Mouse (Mus musculus): ENCODE data around the gene Kin.

The Kin gene

GRCm38 (mm10) chr2:10080310-10081010, at the start of gene Kin, which contains the start of gene Atp5c1:
TSS of gene Kin (plus strand) at chr2:10080593.
TSS of gene Atp5c1 (minus strand) at chr2:10080510.
- peak; percentile 98 for DNase-seq (ENCODE audit: low read depth, low spot score)

DNA sequence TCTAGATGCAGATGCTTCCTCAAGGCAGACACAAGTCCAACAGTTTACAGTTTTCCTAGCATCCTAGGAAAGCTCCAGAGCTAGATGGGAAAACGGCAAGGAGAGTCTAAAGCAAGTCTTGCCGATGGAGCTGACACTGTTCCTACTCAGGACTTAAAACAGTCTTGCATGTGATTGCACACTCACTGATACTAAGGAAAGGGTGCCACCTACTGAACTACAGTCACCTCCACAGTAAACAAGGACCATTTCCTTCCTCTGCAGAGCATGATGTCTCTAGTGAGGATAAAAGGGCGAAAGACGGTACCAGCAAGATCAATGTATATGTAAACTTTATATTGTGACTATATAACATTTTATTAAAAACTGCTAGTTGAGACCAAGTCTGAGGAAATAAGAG, 46.7 kb upstream of the Kin start:
- no peak for DNase-seq (ENCODE audit: low read depth, low spot score)

GRCm38 (mm10) chr2:10034976-10035375, 45.4 kb upstream of the Kin start:
- DNase-seq (ENCODE audit: low read depth, low spot score), result peak; percentile 27

GRCm38 (mm10) chr2:10047758-10048436, 32.5 kb upstream of the Kin start:
- DNase-seq (ENCODE audit: low read depth, low spot score), result peak; percentile 56

DNA sequence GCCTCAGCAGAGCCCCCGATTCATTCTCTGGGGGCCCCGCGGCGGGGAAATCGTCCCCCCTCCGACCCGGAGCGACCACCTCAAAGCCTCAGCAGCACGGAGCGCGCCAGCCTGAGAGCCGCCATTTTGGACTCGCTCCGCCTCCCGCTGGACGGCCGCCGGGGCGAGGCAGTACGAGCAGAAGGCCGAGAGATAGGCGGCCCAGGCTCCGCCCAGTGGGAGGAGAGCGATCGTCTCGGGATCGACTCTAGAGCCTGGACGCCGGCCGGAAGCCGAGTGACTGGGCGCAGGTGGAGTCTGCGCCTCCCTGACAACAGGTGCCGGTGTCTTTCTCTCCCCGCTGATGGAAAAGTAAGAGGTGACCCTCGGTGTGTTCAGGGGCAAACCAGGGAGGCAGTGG, 31.9 kb upstream of the Kin start, which contains the start of gene Taf3:
Gene Taf3, minus strand, starts transcription at position 136 of the 400 bp plus-strand sequence.
- peak; percentile 97 for DNase-seq (ENCODE audit: low read depth, low spot score)

DNA sequence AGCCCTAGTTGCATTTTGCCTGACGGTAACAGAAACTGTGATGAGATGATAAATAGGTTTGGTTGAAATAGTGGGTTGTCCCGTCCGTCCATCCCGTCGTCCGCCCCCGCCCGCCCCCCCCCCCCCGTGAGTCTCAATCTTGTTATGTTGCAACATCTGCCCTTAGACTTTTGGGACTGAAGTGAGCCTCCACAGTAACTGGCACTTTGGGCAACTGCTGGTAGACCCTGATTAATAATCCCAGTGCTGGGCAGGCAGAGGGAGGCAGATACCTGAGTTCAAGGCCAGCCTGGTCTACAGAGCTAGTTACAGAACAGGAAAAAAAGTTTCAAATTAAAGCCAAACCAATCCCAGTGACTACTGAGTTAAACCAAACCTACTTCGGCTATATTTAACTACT, 30.9 kb upstream of the Kin start:
- DNase-seq (ENCODE audit: low read depth, low spot score), result no peak

- peak; percentile 90 for DNase-seq (ENCODE audit: low read depth, low spot score)
Measured at GRCm38 (mm10) chr2:10050878-10051277, 29.5 kb upstream of the Kin start.

- no peak for DNase-seq (ENCODE audit: low read depth, low spot score)
Measured at GRCm38 (mm10) chr2:10051996-10052395, 28.4 kb upstream of the Kin start.

DNA sequence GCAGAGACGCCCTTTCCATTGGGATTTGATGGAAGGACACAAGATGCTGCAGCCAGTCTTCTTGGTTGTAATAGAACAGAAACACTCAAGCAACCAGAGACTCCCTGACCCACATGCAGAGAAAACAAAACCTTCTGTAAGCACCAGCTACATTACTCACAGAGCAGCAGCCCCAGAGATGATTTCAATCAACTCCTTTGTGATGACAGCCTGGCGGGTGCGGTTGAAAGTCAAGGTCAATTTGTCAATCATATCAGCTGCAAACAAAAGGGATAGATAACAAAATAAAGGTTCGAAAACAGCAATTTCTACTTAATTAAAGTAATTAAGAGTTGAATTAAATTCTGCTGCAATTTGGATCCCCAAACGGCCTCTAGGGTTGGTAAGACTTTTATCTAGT, 21.6 kb upstream of the Kin start:
- no peak for DNase-seq (ENCODE audit: low read depth, low spot score)

DNA sequence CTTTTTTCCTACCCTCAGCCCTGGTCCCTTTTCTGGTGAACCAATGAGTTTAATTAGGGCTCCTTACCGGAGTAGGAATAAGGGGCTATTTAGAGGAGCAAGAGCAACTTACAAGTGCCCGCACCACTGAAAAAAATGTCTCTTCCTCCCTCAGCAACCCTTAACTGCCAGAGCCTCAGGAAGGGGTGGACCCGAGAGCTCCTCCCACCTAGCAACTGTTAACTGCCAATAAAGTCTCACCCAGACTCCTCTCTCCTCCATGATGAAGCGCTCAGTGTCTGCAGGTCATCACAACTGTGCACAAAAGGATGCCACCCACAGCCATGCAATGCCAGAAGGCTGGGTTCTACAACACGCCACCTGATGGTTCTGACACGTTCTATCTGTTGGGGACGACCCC, 8.6 kb upstream of the Kin start:
- no peak for DNase-seq (ENCODE audit: low read depth, low spot score)

DNA sequence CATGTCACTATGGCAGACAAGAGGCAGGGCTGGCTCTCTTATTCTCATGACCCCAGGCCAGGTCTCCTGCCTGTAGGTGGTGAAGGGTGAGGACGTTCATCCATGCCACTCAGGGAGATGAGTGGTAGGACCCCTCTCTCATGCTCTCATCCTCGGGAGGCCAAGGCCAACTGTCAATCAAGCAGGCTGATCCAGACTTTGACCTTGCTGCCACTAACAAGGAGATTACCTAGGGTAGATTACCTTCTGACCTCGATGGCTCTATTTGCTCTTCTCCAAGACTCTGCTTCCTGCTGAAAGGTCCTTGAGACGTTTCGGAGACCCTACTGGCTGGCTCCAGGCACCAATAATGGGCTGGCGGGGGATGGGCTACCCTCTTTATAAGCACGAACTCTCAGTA, 5.9 kb upstream of the Kin start:
- DNase-seq (ENCODE audit: low read depth, low spot score), result no peak

- peak; percentile 55 for DNase-seq (ENCODE audit: low read depth, low spot score)
Measured at GRCm38 (mm10) chr2:10076675-10077074, 3.7 kb upstream of the Kin start.

GRCm38 (mm10) chr2:10079745-10080309, 566 bp upstream of the Kin start:
- DNase-seq (ENCODE audit: low read depth, low spot score), result no peak

DNA sequence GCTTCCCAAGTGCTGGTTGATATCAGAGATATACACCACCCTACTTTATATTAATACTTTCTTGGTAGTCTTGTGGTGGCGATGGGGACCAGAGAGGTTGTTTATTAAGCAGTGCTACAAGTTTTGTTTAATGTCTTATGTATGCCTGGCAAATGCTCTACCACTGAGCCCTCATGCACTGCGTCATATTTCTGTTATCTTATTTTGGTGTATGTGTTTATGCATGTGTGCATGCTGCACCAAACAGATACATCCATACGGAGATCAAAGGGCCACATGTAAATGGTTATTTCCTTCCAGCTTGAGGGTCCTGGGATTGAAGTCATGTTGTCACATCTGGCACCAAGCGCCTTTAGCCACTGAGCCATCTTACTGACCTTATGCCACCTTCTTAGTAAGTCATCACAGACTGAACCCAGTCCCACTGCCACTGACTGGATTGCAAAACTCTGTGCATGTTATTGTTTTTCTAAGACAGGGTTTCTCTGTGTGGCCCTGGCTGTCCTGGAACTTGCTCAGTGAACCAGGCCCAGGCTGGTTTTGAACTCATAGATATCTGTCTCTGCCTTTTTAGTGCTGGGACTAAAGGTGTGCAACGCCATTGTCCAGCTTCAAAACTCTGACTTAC, 1.2 kb downstream of the Kin start:
- no peak for DNase-seq (ENCODE audit: low read depth, low spot score)

DNA sequence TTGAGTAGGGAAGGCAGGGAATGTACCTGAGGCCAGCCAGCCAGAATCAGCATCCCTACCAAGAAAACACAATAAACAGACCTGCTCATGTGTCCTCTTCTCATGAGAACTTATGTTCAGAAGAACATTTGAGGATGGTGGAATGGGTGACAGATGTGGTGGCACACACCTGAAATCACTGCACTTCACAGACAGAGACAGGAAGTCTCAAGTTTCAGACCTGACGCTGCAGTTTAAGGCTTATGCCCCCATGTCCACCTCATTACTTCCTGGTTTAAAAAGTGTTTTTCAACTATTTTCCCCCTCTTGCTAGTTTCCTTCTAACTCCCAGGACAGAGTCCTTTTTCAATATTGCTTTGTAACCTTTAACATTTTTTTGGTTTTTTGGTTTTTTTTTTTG, 2.3 kb downstream of the Kin start:
- no peak for DNase-seq (ENCODE audit: low read depth, low spot score)

- peak; percentile 28 for DNase-seq (ENCODE audit: low read depth, low spot score)
Measured at GRCm38 (mm10) chr2:10087256-10087850, 7.0 kb downstream of the Kin start.

GRCm38 (mm10) chr2:10094327-10095100, 14.1 kb downstream of the Kin start:
- DNase-seq (ENCODE audit: low read depth, low spot score), result no peak

DNA sequence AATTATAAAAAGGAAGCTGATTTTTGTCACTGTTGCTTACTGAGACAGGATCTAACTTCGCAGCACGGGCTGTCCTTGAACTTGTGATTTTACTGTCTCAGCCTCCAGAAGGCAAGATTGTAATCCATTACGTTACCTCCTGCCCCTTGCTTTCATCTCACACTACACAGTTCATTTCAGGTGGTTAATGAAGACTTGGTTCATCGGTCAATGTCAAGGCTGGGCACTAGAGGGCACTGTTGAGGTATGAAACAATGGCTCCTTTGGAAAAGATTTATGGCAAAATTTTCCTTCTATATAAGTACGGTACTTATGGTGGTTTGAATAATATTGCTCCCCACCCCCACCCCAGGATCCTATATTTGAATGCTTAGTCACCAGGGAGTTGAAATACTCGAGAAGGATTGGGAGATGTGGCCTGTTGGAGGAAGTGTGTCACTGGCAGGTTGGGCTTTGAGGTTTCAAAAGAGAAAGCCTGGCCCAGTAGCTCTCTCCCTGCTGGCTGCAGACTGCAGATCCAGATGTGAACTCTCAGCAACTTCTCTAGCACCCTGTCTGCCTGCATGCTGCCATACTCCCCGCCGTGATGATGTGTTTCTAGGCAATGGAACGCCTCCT, 18.3 kb downstream of the Kin start:
- DNase-seq (ENCODE audit: low read depth, low spot score), result peak; percentile 67

DNA sequence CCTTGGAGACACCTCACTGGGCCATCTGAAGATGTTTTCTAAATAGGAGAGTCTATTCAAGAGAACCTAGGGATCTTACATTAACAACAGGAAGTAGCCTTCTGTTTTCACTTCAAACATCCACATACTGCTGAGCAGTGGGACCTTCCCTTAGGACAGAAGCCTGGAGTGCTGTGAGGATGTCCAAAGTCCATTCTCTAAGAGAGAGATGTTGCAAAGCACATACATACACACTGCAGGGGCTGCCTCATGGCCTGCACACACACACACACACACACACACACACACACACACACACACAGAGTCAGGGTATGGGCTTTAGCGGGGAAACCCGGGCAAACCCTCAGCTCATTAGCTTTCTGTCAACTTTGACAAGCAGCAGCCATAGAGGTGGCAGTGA, 20.1 kb downstream of the Kin start:
- DNase-seq (ENCODE audit: low read depth, low spot score), result no peak

- DNase-seq (ENCODE audit: low read depth, low spot score), result peak; percentile 70
Measured at GRCm38 (mm10) chr2:10101180-10101579, 20.8 kb downstream of the Kin start.
